Comparison of ENCODE assay signal across 12 mouse cellular contexts in genomic region chr1:73169929-73170667, GRCm38 (mm10).
DNase-seq lines count a peak whose midpoint lies in the region; ATAC-seq and TF ChIP-seq lines count a peak whose summit lies in the region.
"Had no signal": no experiment of that assay in that cellular context is flagged by ENCODE, and none has a peak within 500 bp of the region (broad histone marks: within the 10 kb centered on the region; RNA-seq: fewer than 3 reads in every experiment).

No protein-coding gene starts in this region.

- peaks cover 25% of the 10 kb centered on the region for H3K4me1 ChIP-seq in embryonic facial prominence, embryonic 10.5 days
- H3K4me1 ChIP-seq in kidney, adult 2 months (ENCODE audit: control insufficient read depth, insufficient read depth, low read length), result peaks cover 10% of the 10 kb centered on the region; the same call in 1 of the 2 replicates
- peaks cover 36% of the 10 kb centered on the region for H3K4me1 ChIP-seq in midbrain, embryonic 10.5 days
- no peaks in the 10 kb centered on the region for H3K4me1 ChIP-seq in intestine, postnatal 0 days (replicated peaks; ENCODE audit: control insufficient read depth, insufficient read depth, low read length)
- peaks cover 6% of the 10 kb centered on the region for H3K4me1 ChIP-seq in heart, embryonic 11.5 days (ENCODE audit: control insufficient read depth, insufficient read depth, low read length)
- H3K4me1 ChIP-seq: embryonic facial prominence, embryonic 15.5 days had no signal

- peak overlapping the region; percentile 77 for H3K27ac ChIP-seq in embryonic facial prominence, embryonic 10.5 days (replicated peaks)
- peak overlapping the region; percentile 63 for H3K27ac ChIP-seq in kidney, adult 2 months (ENCODE audit: insufficient read depth, low read depth, low read length)
- peak overlapping the region; percentile 80 for H3K27ac ChIP-seq in midbrain, embryonic 10.5 days (replicated peaks)
- H3K27ac ChIP-seq in intestine, postnatal 0 days (ENCODE audit: low read depth, low read length), result no peak overlapping the region
- H3K27ac ChIP-seq in heart, embryonic 11.5 days (ENCODE audit: low read depth, low read length), result no peak overlapping the region
- H3K27ac ChIP-seq: embryonic facial prominence, embryonic 15.5 days had no signal

- no peak for TF ChIP-seq POLR2A in brain, embryonic 14.5 days (IDR thresholded peaks at IDR 0.05; ENCODE audit: borderline replicate concordance, extremely low read depth, insufficient read depth, insufficient read length, poor library complexity, severe bottlenecking)
- no peak for TF ChIP-seq POLR2A in kidney, adult 2 months (IDR thresholded peaks at IDR 0.05; ENCODE audit: low read depth, low read length)

- peak; percentile 72 for DNase-seq in brain, embryonic 14.5 days (ENCODE audit: low read depth)
- DNase-seq in embryonic facial prominence, embryonic 10.5 days (ENCODE audit: low spot score), result peak; percentile 23
- DNase-seq in kidney, adult 2 months, result peak; percentile 59
- DNase-seq in midbrain, embryonic 10.5 days (ENCODE audit: low spot score), result peak; percentile 57
- no peak for DNase-seq in ovary, adult 18-20 months (ENCODE audit: low spot score)
- DNase-seq: lung, postnatal 36 days; spleen, adult 18-20 months; thymus, adult 2 months had no signal

- no peak overlapping the region for H3K9ac ChIP-seq in intestine, postnatal 0 days (ENCODE audit: low read depth, low read length)
- no peak overlapping the region for H3K9ac ChIP-seq in heart, embryonic 11.5 days (ENCODE audit: low read depth, low read length)
- H3K9ac ChIP-seq: embryonic facial prominence, embryonic 15.5 days had no signal

- WGBS in embryonic facial prominence, embryonic 10.5 days, result 38% methylated on average over 6 of the region's 6 CpGs
- 62% methylated on average over 6 of the region's 6 CpGs for WGBS in kidney, adult 2 months
- 20% methylated on average over 6 of the region's 6 CpGs for WGBS in midbrain, embryonic 10.5 days
- 63% methylated on average over 6 of the region's 6 CpGs for WGBS in intestine, postnatal 0 days
- WGBS in heart, embryonic 11.5 days (ENCODE audit: insufficient replicate concordance), result 51% methylated on average over 6 of the region's 6 CpGs

- no peak for TF ChIP-seq CTCF in brain, embryonic 14.5 days (IDR thresholded peaks at IDR 0.05; ENCODE audit: borderline replicate concordance, extremely low read depth, insufficient read depth, insufficient read length)
- no peak for TF ChIP-seq CTCF in kidney, adult 2 months (conservative IDR thresholded peaks at IDR 0.05; ENCODE audit: insufficient read depth, insufficient read length, low read depth, low read length)
- no peak for TF ChIP-seq CTCF in intestine, postnatal 0 days (IDR thresholded peaks at IDR 0.05; ENCODE audit: low read depth)

- H3K27me3 ChIP-seq in embryonic facial prominence, embryonic 10.5 days (replicated peaks; ENCODE audit: low read depth, poor library complexity, severe bottlenecking), result no peaks in the 10 kb centered on the region
- H3K27me3 ChIP-seq in kidney, adult 2 months (replicated peaks; ENCODE audit: control insufficient read depth, insufficient read depth, low read length), result no peaks in the 10 kb centered on the region
- peaks cover 87% of the 10 kb centered on the region for H3K27me3 ChIP-seq in midbrain, embryonic 10.5 days (ENCODE audit: low read depth, poor library complexity, severe bottlenecking)
- H3K27me3 ChIP-seq in intestine, postnatal 0 days (replicated peaks; ENCODE audit: control insufficient read depth, insufficient read depth, low read length), result no peaks in the 10 kb centered on the region
- no peaks in the 10 kb centered on the region for H3K27me3 ChIP-seq in heart, embryonic 11.5 days (ENCODE audit: control insufficient read depth, insufficient read depth, low read length)
- H3K27me3 ChIP-seq: embryonic facial prominence, embryonic 15.5 days had no signal

- no peak overlapping the region for H3K4me3 ChIP-seq in embryonic facial prominence, embryonic 10.5 days
- H3K4me3 ChIP-seq in kidney, adult 2 months (ENCODE audit: insufficient read depth, low read depth, low read length), result no peak overlapping the region
- no peak overlapping the region for H3K4me3 ChIP-seq in midbrain, embryonic 10.5 days
- H3K4me3 ChIP-seq in intestine, postnatal 0 days (ENCODE audit: low read depth, low read length), result no peak overlapping the region
- no peak overlapping the region for H3K4me3 ChIP-seq in heart, embryonic 11.5 days (ENCODE audit: low read depth, low read length)
- H3K4me3 ChIP-seq: embryonic facial prominence, embryonic 15.5 days had no signal

- no peak for ATAC-seq in granulocyte monocyte progenitor cell, adult 5-6 weeks (replicated peaks; ENCODE audit: poor library complexity, severe bottlenecking)
- ATAC-seq in intestine, postnatal 0 days, result no peak
- ATAC-seq in heart, embryonic 11.5 days (replicated peaks; ENCODE audit: insufficient number of reproducible peaks, low FRiP score, low TSS enrichment), result no peak

- no peak overlapping the region for H3K4me2 ChIP-seq in intestine, postnatal 0 days (replicated peaks; ENCODE audit: low read depth)
- H3K4me2 ChIP-seq in heart, embryonic 11.5 days, result no peak overlapping the region
- H3K4me2 ChIP-seq: embryonic facial prominence, embryonic 15.5 days had no signal

- H3K36me3 ChIP-seq in embryonic facial prominence, embryonic 10.5 days (replicated peaks), result no peaks in the 10 kb centered on the region
- H3K36me3 ChIP-seq in kidney, adult 2 months (ENCODE audit: control insufficient read depth, insufficient read depth, low read length), result no peaks in the 10 kb centered on the region
- no peaks in the 10 kb centered on the region for H3K36me3 ChIP-seq in midbrain, embryonic 10.5 days
- no peaks in the 10 kb centered on the region for H3K36me3 ChIP-seq in intestine, postnatal 0 days (ENCODE audit: control insufficient read depth, insufficient read depth)
- H3K36me3 ChIP-seq in heart, embryonic 11.5 days (ENCODE audit: control insufficient read depth, insufficient read depth, low read length), result no peaks in the 10 kb centered on the region
- H3K36me3 ChIP-seq: embryonic facial prominence, embryonic 15.5 days had no signal

- peaks cover 9% of the 10 kb centered on the region; the same call in 1 of the 2 replicates for H3K9me3 ChIP-seq in embryonic facial prominence, embryonic 10.5 days
- H3K9me3 ChIP-seq in midbrain, embryonic 10.5 days (replicated peaks), result peaks cover 13% of the 10 kb centered on the region
- H3K9me3 ChIP-seq in intestine, postnatal 0 days (ENCODE audit: control insufficient read depth), result no peaks in the 10 kb centered on the region
- H3K9me3 ChIP-seq in heart, embryonic 11.5 days (replicated peaks; ENCODE audit: control insufficient read depth, low read length), result peaks cover 5% of the 10 kb centered on the region

Comparison
In these comparisons a context has a peak if more than half of its experiments do, and no peak if none do; other contexts are left out.
1. H3K27ac ChIP-seq: peak in embryonic facial prominence, embryonic 10.5 days (single experiment), kidney, adult 2 months (single experiment) and midbrain, embryonic 10.5 days (single experiment); none in intestine, postnatal 0 days (single experiment) and heart, embryonic 11.5 days (single experiment).